Mouse (Mus musculus): Measurements from ENCODE around the gene Cxcr1. TPM values are rescaled to one million over a fixed set of nuclear protein-coding genes. Genes with fewer than 3 reads are reported as not detected.

The Cxcr1 gene
- polyA plus RNA-seq, 1 experiment from 2014 or later = not detected

GRCm38 (mm10) chr1:74183006-74183405, 11.4 kb downstream of the Cxcr1 start:
- 49% methylated on average over 2 of the region's 2 CpGs for WGBS
- H3K9ac ChIP-seq (ENCODE audit: low read depth, low read length) = no peak overlapping the region
- no peaks in the 10 kb centered on the region for H3K27me3 ChIP-seq (replicated peaks; ENCODE audit: control insufficient read depth, insufficient read depth, low read length)
- ATAC-seq (replicated peaks; ENCODE audit: low FRiP score) (no peak), DNase-seq (ENCODE audit: low spot score) (no peak)
- H3K9me3 ChIP-seq (ENCODE audit: control insufficient read depth, low read length) = no peaks in the 10 kb centered on the region
- H3K4me3 ChIP-seq (ENCODE audit: low read depth, low read length) = no peak overlapping the region
- H3K4me1 ChIP-seq (replicated peaks; ENCODE audit: control insufficient read depth, insufficient read depth, low read length) = no peaks in the 10 kb centered on the region
- H3K27ac ChIP-seq (ENCODE audit: low read depth, low read length) = no peak overlapping the region
- no peaks in the 10 kb centered on the region for H3K36me3 ChIP-seq (ENCODE audit: control insufficient read depth, insufficient read depth, low read length)
- H3K4me2 ChIP-seq = no peak overlapping the region

DNA sequence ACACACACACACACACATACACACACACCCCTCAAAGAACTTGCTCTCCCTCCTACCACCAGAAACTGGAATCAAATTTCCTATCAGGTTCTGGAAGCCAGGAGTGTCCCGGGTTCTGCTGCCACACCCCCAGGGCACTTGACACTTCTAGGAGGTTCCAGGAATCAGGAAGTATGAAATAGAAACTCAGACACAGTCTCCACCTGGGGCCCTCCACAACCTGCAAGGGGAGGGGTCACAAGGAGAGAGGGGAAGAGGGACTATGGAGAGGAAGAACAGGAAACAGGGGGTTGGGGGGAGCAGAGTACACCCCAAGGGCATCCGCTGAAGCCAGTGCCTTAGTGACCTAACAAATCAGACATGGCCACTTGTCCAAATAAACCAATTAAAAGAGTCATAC, 13.0 kb downstream of the Cxcr1 start:
- H3K9ac ChIP-seq (ENCODE audit: low read depth, low read length) = no peak overlapping the region
- no peaks in the 10 kb centered on the region for H3K27me3 ChIP-seq (replicated peaks; ENCODE audit: control insufficient read depth, insufficient read depth, low read length)
- no peak overlapping the region for H3K4me3 ChIP-seq (ENCODE audit: low read depth, low read length)
- no peaks in the 10 kb centered on the region for H3K36me3 ChIP-seq (ENCODE audit: control insufficient read depth, insufficient read depth, low read length)
- DNase-seq (ENCODE audit: low spot score) (no peak), ATAC-seq (replicated peaks; ENCODE audit: low FRiP score) (no peak)
- H3K4me1 ChIP-seq (replicated peaks; ENCODE audit: control insufficient read depth, insufficient read depth, low read length) = no peaks in the 10 kb centered on the region
- no peaks in the 10 kb centered on the region for H3K9me3 ChIP-seq (ENCODE audit: control insufficient read depth, low read length)
- no peak overlapping the region for H3K27ac ChIP-seq (ENCODE audit: low read depth, low read length)
- WGBS = 58% methylated on average over 2 of the region's 2 CpGs
- H3K4me2 ChIP-seq = no peak overlapping the region

DNA sequence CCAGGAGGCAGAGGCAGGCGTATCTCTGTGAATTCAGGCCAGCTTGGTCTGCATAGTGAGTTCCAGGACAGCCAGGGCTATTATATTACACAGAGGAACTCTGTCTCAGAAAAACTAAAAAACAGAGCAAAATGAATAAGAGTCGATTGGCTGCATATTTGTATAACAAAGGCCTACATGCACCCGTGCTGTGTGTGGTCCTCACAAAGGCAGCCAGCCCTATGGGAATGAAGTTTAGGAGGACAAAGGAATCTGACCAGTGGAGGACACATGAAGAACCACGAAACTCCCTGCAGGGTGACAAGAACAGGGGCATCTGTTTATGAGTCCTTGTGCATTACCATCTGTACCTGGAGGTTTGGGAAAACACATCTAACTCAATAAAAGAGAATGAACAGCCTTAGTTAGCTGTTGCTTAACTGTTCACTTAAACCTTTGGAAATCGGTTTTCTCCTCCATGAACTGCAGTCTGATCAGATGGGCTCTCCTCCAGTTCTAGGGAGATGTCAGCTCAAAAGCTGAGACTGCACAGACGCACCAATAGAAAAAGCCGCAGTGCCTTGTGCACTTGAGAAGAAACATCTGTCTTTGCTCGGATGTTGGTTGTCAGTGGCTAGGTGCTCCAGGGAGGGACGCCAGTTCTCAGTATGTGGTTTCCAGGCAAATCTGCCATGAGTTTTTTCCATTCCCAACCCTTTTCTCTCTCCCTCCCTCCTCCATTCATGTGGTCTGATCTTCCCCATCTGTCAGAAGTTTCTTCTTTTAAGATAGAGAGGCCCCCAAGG, 14.6 kb downstream of the Cxcr1 start:
- no peak for ATAC-seq (replicated peaks; ENCODE audit: low FRiP score)
- Histone ChIP-seq H3K36me3 (ENCODE audit: control insufficient read depth, insufficient read depth, low read length) (no peaks in the 10 kb centered on the region), H3K4me2 (no peak overlapping the region), H3K9ac (ENCODE audit: low read depth, low read length) (no peak overlapping the region), H3K4me1 (replicated peaks; ENCODE audit: control insufficient read depth, insufficient read depth, low read length) (peaks cover 3% of the 10 kb centered on the region; the same call in 1 of the 2 replicates), H3K27ac (ENCODE audit: low read depth, low read length) (no peak overlapping the region), H3K4me3 (ENCODE audit: low read depth, low read length) (no peak overlapping the region), H3K27me3 (replicated peaks; ENCODE audit: control insufficient read depth, insufficient read depth, low read length) (no peaks in the 10 kb centered on the region), H3K9me3 (ENCODE audit: control insufficient read depth, low read length) (no peaks in the 10 kb centered on the region)
- WGBS = 64% methylated on average over 9 of the region's 9 CpGs
- no peak for DNase-seq (ENCODE audit: low spot score)

DNA sequence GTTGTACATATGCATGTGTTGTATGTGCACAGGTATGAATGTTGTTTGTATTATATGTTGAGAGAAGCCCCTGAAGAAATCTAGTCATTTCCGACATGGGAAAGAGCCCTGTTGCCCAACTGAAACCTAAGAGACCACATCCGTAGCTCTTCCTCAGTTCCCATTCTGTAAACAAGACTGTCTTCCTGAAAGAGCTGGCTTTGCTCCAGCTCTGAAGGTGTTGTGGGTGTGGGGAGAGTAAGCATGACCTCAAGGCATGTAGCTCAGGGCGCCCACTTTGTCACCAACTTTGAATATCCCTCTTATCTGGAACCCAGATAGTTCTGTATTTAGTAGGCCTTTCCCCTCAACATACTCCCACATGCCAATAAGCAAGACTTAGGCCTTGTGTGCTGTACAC, 15.8 kb downstream of the Cxcr1 start:
- Histone ChIP-seq H3K4me2 (no peak overlapping the region), H3K4me1 (replicated peaks; ENCODE audit: control insufficient read depth, insufficient read depth, low read length) (peaks cover 3% of the 10 kb centered on the region; the same call in 1 of the 2 replicates), H3K9ac (ENCODE audit: low read depth, low read length) (no peak overlapping the region), H3K4me3 (ENCODE audit: low read depth, low read length) (no peak overlapping the region), H3K36me3 (ENCODE audit: control insufficient read depth, insufficient read depth, low read length) (no peaks in the 10 kb centered on the region), H3K9me3 (ENCODE audit: control insufficient read depth, low read length) (no peaks in the 10 kb centered on the region), H3K27me3 (replicated peaks; ENCODE audit: control insufficient read depth, insufficient read depth, low read length) (no peaks in the 10 kb centered on the region), H3K27ac (ENCODE audit: low read depth, low read length) (no peak overlapping the region)
- WGBS = 69% methylated on average over 3 of the region's 3 CpGs
- ATAC-seq (replicated peaks; ENCODE audit: low FRiP score) (no peak), DNase-seq (ENCODE audit: low spot score) (no peak)

- Histone ChIP-seq H3K4me3 (ENCODE audit: low read depth, low read length) (no peak overlapping the region), H3K4me2 (no peak overlapping the region), H3K27ac (ENCODE audit: low read depth, low read length) (no peak overlapping the region), H3K9ac (ENCODE audit: low read depth, low read length) (no peak overlapping the region), H3K9me3 (ENCODE audit: control insufficient read depth, low read length) (no peaks in the 10 kb centered on the region), H3K4me1 (replicated peaks; ENCODE audit: control insufficient read depth, insufficient read depth, low read length) (peaks cover 7% of the 10 kb centered on the region; the same call in 1 of the 2 replicates), H3K36me3 (ENCODE audit: control insufficient read depth, insufficient read depth, low read length) (no peaks in the 10 kb centered on the region), H3K27me3 (replicated peaks; ENCODE audit: control insufficient read depth, insufficient read depth, low read length) (no peaks in the 10 kb centered on the region)
- WGBS = 63% methylated on average over 4 of the region's 4 CpGs
- DNase-seq (ENCODE audit: low spot score) (no peak), ATAC-seq (replicated peaks; ENCODE audit: low FRiP score) (no peak)
These were observed 18.7 kb downstream of the Cxcr1 start for GRCm38 (mm10) chr1:74175731-74176130.

DNA sequence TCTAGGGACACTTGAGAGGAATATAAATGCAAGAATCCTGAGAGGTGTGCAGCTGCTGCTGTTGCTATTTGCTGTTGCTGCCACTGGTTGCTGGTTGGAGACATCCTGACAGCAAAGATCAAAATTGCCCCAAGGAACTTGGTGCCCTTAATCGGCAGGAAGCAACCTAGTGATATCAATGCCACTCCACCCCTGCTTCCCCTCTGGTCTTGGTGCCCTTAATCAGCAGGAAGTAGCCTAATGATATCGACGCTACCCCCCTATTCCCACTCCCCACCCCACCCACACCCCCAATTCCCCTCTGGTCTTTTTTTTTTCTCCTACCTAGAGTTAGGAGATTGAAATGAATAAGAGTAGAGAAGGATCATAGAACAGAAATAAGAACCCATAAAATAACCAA, 21.7 kb downstream of the Cxcr1 start:
- 29% methylated on average over 3 of the region's 3 CpGs for WGBS

GRCm38 (mm10) chr1:74169721-74170120, 24.7 kb downstream of the Cxcr1 start:
- 86% methylated on average over 3 of the region's 3 CpGs for WGBS
- peaks cover 4% of the 10 kb centered on the region; the same call in 1 of the 2 replicates for H3K4me1 ChIP-seq (replicated peaks; ENCODE audit: control insufficient read depth, insufficient read depth, low read length)
- ATAC-seq (replicated peaks; ENCODE audit: low FRiP score) = no peak
- H3K4me3 ChIP-seq (ENCODE audit: low read depth, low read length) = no peak overlapping the region
- no peaks in the 10 kb centered on the region for H3K36me3 ChIP-seq (ENCODE audit: control insufficient read depth, insufficient read depth, low read length)
- H3K27me3 ChIP-seq (replicated peaks; ENCODE audit: control insufficient read depth, insufficient read depth, low read length) = no peaks in the 10 kb centered on the region
- no peak overlapping the region for H3K4me2 ChIP-seq
- H3K9me3 ChIP-seq (ENCODE audit: control insufficient read depth, low read length) = no peaks in the 10 kb centered on the region
- no peak overlapping the region for H3K9ac ChIP-seq (ENCODE audit: low read depth, low read length)
- no peak overlapping the region for H3K27ac ChIP-seq (ENCODE audit: low read depth, low read length)
- no peak for DNase-seq (ENCODE audit: low spot score)

More for the DNA sequence above, 21.7 kb downstream of the Cxcr1 start:
- Histone ChIP-seq H3K36me3 (ENCODE audit: control insufficient read depth, insufficient read depth, low read length) (no peaks in the 10 kb centered on the region), H3K4me2 (peak overlapping the region; percentile 23; the same call in 1 of the 2 replicates), H3K4me1 (replicated peaks; ENCODE audit: control insufficient read depth, insufficient read depth, low read length) (peaks cover 7% of the 10 kb centered on the region; the same call in 1 of the 2 replicates), H3K9ac (ENCODE audit: low read depth, low read length) (no peak overlapping the region), H3K9me3 (ENCODE audit: control insufficient read depth, low read length) (no peaks in the 10 kb centered on the region), H3K4me3 (ENCODE audit: low read depth, low read length) (no peak overlapping the region), H3K27me3 (replicated peaks; ENCODE audit: control insufficient read depth, insufficient read depth, low read length) (no peaks in the 10 kb centered on the region), H3K27ac (ENCODE audit: low read depth, low read length) (no peak overlapping the region)
- DNase-seq (ENCODE audit: low spot score) = no peak
- ATAC-seq (replicated peaks; ENCODE audit: low FRiP score) = no peak

GRCm38 (mm10) chr1:74167136-74167535, 27.3 kb downstream of the Cxcr1 start:
- H3K4me1 ChIP-seq (replicated peaks; ENCODE audit: control insufficient read depth, insufficient read depth, low read length) = no peaks in the 10 kb centered on the region
- DNase-seq (ENCODE audit: low spot score) = no peak
- no peaks in the 10 kb centered on the region for H3K9me3 ChIP-seq (ENCODE audit: control insufficient read depth, low read length)
- ATAC-seq (replicated peaks; ENCODE audit: low FRiP score) = no peak
- no peak overlapping the region for H3K4me3 ChIP-seq (ENCODE audit: low read depth, low read length)
- H3K4me2 ChIP-seq = no peak overlapping the region
- no peak overlapping the region for H3K9ac ChIP-seq (ENCODE audit: low read depth, low read length)
- WGBS = 78% methylated on average over 5 of the region's 5 CpGs
- no peaks in the 10 kb centered on the region for H3K27me3 ChIP-seq (replicated peaks; ENCODE audit: control insufficient read depth, insufficient read depth, low read length)
- H3K36me3 ChIP-seq (ENCODE audit: control insufficient read depth, insufficient read depth, low read length) = no peaks in the 10 kb centered on the region
- no peak overlapping the region for H3K27ac ChIP-seq (ENCODE audit: low read depth, low read length)

- ATAC-seq (replicated peaks; ENCODE audit: low FRiP score) (no peak), DNase-seq (ENCODE audit: low spot score) (no peak)
- Histone ChIP-seq H3K9me3 (ENCODE audit: control insufficient read depth, low read length) (no peaks in the 10 kb centered on the region), H3K4me1 (replicated peaks; ENCODE audit: control insufficient read depth, insufficient read depth, low read length) (peaks cover 3% of the 10 kb centered on the region; the same call in 1 of the 2 replicates), H3K9ac (ENCODE audit: low read depth, low read length) (no peak overlapping the region), H3K36me3 (ENCODE audit: control insufficient read depth, insufficient read depth, low read length) (no peaks in the 10 kb centered on the region), H3K4me2 (no peak overlapping the region), H3K4me3 (ENCODE audit: low read depth, low read length) (no peak overlapping the region), H3K27ac (ENCODE audit: low read depth, low read length) (no peak overlapping the region), H3K27me3 (replicated peaks; ENCODE audit: control insufficient read depth, insufficient read depth, low read length) (no peaks in the 10 kb centered on the region)
- WGBS = 56% methylated on average over 2 of the region's 2 CpGs
These were observed 34.4 kb downstream of the Cxcr1 start for GRCm38 (mm10) chr1:74160036-74160435.

Measured in liver, embryonic 11.5 days (tissue).